Mouse (Mus musculus) limb, embryonic 15.5 days (tissue): Measurements from ENCODE around the gene Ppcs. TPM values are rescaled to one million over a fixed set of nuclear protein-coding genes. Genes with fewer than 3 reads are reported as not detected.
A peak's percentile ranks its signal among the peaks of the same experiment; 100 is the strongest.

ENCODE experiments used
- ATAC-seq: fragments of 200-750 bp; cut with Nextera tagmentation; 2 replicates; pipeline ENCODE4 v1.8.0; 2017; ENCODE audit warnings: low read depth, moderate TSS enrichment; ENCODE audit not compliant: insufficient number of reproducible peaks, low FRiP score, low TSS enrichment
- H3K27ac ChIP-seq: fragments of 300-500 bp; sonication (generic); 2 replicates; pipeline ENCODE4 v1.5.1; 2015; ENCODE audit warnings: moderate library complexity, mild to moderate bottlenecking, inconsistent platforms
- H3K27me3 ChIP-seq: fragments of 300-500 bp; sonication (generic); 2 replicates; pipeline ENCODE4 v1.6.1; 2015; ENCODE audit warnings: inconsistent platforms
- H3K36me3 ChIP-seq: fragments of 300-500 bp; sonication (generic); 2 replicates; pipeline ENCODE4 v1.6.1; 2015; ENCODE audit warnings: inconsistent platforms
- H3K4me1 ChIP-seq: fragments of 300-500 bp; sonication (generic); 2 replicates; pipeline ENCODE4 v1.6.1; 2015; ENCODE audit warnings: inconsistent platforms
- H3K4me2 ChIP-seq: fragments of 300-500 bp; sonication (generic); 2 replicates; pipeline ENCODE4 v1.6.1; 2015; ENCODE audit warnings: mild to moderate bottlenecking, inconsistent platforms
- H3K4me3 ChIP-seq: fragments of 300-500 bp; sonication (generic); 2 replicates; pipeline ENCODE4 v1.5.1; 2015; ENCODE audit warnings: mild to moderate bottlenecking, inconsistent platforms
- H3K9ac ChIP-seq: fragments of 300-500 bp; sonication (generic); 2 replicates; pipeline ENCODE4 v1.6.1; 2015; ENCODE audit warnings: inconsistent platforms
- H3K9me3 ChIP-seq: fragments of 300-500 bp; sonication (generic); 2 replicates; pipeline ENCODE4 v1.6.1; 2016; ENCODE audit warnings: inconsistent platforms
- WGBS: fragments of 180-500 bp; shearing (Covaris S2); methylation state at CpG from one replicate; pipeline ENCODE4 v1.1.7; 2015; 5-methylcytosine and 5-hydroxymethylcytosine counted together
- polyA plus RNA-seq: library from polyadenylated mRNA; unstranded; fragments of >200 nt; fragmentation: Nextera tagmentation; extraction: Ambion mirVana; gene quantifications from 2 replicates; pipeline ENCODE4 v1.2.1, GENCODE M21; 2015

The Ppcs gene
- polyA plus RNA-seq, result 26.6 and 29.2 TPM in 2 replicates

DNA sequence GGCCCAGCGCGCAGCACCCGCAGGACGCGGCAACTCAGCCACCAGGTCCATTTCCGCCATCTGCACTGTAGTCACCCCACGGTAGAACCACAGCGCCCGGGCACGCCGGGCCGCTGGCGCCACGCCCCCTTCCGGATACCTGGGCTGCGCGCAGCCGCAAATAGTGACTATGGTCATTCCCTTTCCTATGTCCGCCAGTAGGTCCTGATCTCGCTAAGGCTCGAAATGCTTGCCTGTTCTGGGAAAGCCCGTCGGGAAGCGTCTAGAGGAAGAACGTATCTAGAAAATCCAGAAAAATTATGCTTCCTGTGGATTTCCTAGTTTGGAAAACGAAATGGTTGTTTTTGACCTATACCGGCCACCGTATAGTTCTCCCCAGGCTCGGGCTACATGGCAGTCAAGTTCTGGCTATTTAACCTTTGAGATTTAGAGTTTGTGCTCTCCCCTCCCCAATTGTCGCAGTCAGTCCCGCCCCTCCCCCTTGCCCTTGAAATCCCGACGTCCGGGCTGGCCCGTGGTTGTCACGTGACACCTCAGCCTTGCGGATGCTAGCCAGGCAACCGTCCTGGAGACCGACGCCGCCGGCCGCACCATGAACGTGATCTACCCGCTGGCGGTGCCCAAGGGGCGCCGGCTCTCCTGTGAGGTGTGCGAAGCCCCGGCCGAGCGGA, at the start of gene Ppcs, which contains the start of gene Zmynd12:
TSS of gene Ppcs (minus strand) at position 127 of the 671 bp plus-strand sequence.
TSS of gene Zmynd12 (plus strand) at position 521 of the 671 bp plus-strand sequence.
- Histone ChIP-seq H3K27ac (peak within 1 kb of the TSS; percentile 92), H3K9me3 (no peaks in the 10 kb centered on the region), H3K9ac (peak within 1 kb of the TSS; percentile 68), H3K4me2 (peak within 1 kb of the TSS; percentile 84), H3K4me3 (peak within 1 kb of the TSS; percentile 68), H3K4me1 (peaks cover 21% of the 10 kb centered on the region), H3K27me3 (no peaks in the 10 kb centered on the region), H3K36me3 (peaks cover 11% of the 10 kb centered on the region; the same call in 1 of the 2 replicates)
- peak; percentile 88 for ATAC-seq
- under 1% methylated on average over 52 of the region's 52 CpGs for WGBS

GRCm38 (mm10) chr4:119467720-119468380, 45.6 kb upstream of the Ppcs start:
- Histone ChIP-seq H3K27ac (no peak overlapping the region), H3K9ac (no peak overlapping the region), H3K4me1 (peaks cover 15% of the 10 kb centered on the region), H3K36me3 (no peaks in the 10 kb centered on the region), H3K4me3 (no peak overlapping the region), H3K27me3 (no peaks in the 10 kb centered on the region), H3K4me2 (no peak overlapping the region), H3K9me3 (no peaks in the 10 kb centered on the region)
- ATAC-seq, result no peak
- WGBS, result 74% methylated on average over 16 of the region's 16 CpGs

DNA sequence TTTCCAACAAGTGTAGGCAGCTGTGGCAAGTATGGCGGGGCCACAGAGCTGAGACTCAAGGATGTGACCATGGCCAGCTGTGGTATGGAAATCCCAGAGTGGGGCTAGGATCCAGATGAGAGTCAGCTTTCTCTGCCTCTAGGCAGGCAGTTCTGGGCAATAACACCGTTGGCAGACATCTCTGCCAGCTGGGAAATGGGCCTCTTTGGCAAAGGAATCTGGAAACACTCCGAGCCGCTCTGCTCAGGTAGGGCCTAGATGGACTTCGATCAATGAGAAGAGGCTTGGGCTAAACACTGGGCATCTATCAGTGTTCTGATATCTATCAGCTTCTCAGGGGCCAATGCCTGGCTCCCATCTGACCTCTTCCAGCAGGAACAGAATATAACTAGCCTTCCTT, 43.6 kb upstream of the Ppcs start:
- Histone ChIP-seq H3K4me3 (no peak overlapping the region), H3K4me1 (peaks cover 31% of the 10 kb centered on the region), H3K27ac (no peak overlapping the region), H3K27me3 (no peaks in the 10 kb centered on the region), H3K4me2 (no peak overlapping the region), H3K9me3 (no peaks in the 10 kb centered on the region), H3K36me3 (no peaks in the 10 kb centered on the region), H3K9ac (no peak overlapping the region)
- 79% methylated on average over 5 of the region's 5 CpGs for WGBS
- ATAC-seq, result no peak

GRCm38 (mm10) chr4:119463756-119464419, 41.7 kb upstream of the Ppcs start:
- WGBS, result 52% methylated on average over 13 of the region's 13 CpGs

GRCm38 (mm10) chr4:119462858-119463755, 40.9 kb upstream of the Ppcs start:
- H3K27ac ChIP-seq, result no peak overlapping the region
- WGBS, result 29% methylated on average over 11 of the region's 11 CpGs
- no peaks in the 10 kb centered on the region for H3K36me3 ChIP-seq
- H3K27me3 ChIP-seq, result no peaks in the 10 kb centered on the region
- H3K4me2 ChIP-seq, result no peak overlapping the region
- peaks cover 36% of the 10 kb centered on the region for H3K4me1 ChIP-seq
- ATAC-seq, result no peak
- no peak overlapping the region for H3K9ac ChIP-seq
- H3K4me3 ChIP-seq, result no peak overlapping the region
- H3K9me3 ChIP-seq, result no peaks in the 10 kb centered on the region

More at GRCm38 (mm10) chr4:119463756-119464419, 41.7 kb upstream of the Ppcs start:
- Histone ChIP-seq H3K4me3 (no peak overlapping the region), H3K4me2 (no peak overlapping the region), H3K4me1 (peaks cover 36% of the 10 kb centered on the region), H3K9me3 (no peaks in the 10 kb centered on the region), H3K27me3 (no peaks in the 10 kb centered on the region), H3K36me3 (no peaks in the 10 kb centered on the region), H3K27ac (no peak overlapping the region), H3K9ac (no peak overlapping the region)
- no peak for ATAC-seq

- H3K27ac ChIP-seq, result no peak overlapping the region
- no peaks in the 10 kb centered on the region for H3K36me3 ChIP-seq
- H3K9ac ChIP-seq, result no peak overlapping the region
- H3K27me3 ChIP-seq, result no peaks in the 10 kb centered on the region
- no peaks in the 10 kb centered on the region for H3K9me3 ChIP-seq
- no peak overlapping the region for H3K4me3 ChIP-seq
- H3K4me1 ChIP-seq, result peaks cover 36% of the 10 kb centered on the region
- WGBS, result 81% methylated on average over 3 of the region's 3 CpGs
- H3K4me2 ChIP-seq, result no peak overlapping the region
- ATAC-seq, result no peak
Measured at GRCm38 (mm10) chr4:119462457-119462856, 40.2 kb upstream of the Ppcs start.

- no peak overlapping the region for H3K4me3 ChIP-seq
- peak; percentile 48; the same call in 1 of the 2 replicates for ATAC-seq
- no peaks in the 10 kb centered on the region for H3K9me3 ChIP-seq
- peaks cover 36% of the 10 kb centered on the region for H3K4me1 ChIP-seq
- no peaks in the 10 kb centered on the region for H3K27me3 ChIP-seq
- WGBS, result 14% methylated on average over 8 of the region's 8 CpGs
- H3K9ac ChIP-seq, result no peak overlapping the region
- 0 out of 2 replicates have a peak overlapping the region, but pooled peaks have one; percentile 20 for H3K4me2 ChIP-seq
- H3K36me3 ChIP-seq, result no peaks in the 10 kb centered on the region
- peak overlapping the region; percentile 70 for H3K27ac ChIP-seq
Measured at GRCm38 (mm10) chr4:119460728-119461141, 38.5 kb upstream of the Ppcs start.

GRCm38 (mm10) chr4:119460296-119460695, 38.1 kb upstream of the Ppcs start:
- Histone ChIP-seq H3K27me3 (no peaks in the 10 kb centered on the region), H3K9me3 (no peaks in the 10 kb centered on the region), H3K27ac (peak overlapping the region; percentile 70; the same call in 1 of the 2 replicates), H3K9ac (no peak overlapping the region), H3K4me2 (0 out of 2 replicates have a peak overlapping the region, but pooled peaks have one; percentile 20), H3K4me1 (peaks cover 36% of the 10 kb centered on the region), H3K36me3 (no peaks in the 10 kb centered on the region), H3K4me3 (no peak overlapping the region)
- WGBS, result 58% methylated on average over 5 of the region's 5 CpGs
- ATAC-seq, result no peak

DNA sequence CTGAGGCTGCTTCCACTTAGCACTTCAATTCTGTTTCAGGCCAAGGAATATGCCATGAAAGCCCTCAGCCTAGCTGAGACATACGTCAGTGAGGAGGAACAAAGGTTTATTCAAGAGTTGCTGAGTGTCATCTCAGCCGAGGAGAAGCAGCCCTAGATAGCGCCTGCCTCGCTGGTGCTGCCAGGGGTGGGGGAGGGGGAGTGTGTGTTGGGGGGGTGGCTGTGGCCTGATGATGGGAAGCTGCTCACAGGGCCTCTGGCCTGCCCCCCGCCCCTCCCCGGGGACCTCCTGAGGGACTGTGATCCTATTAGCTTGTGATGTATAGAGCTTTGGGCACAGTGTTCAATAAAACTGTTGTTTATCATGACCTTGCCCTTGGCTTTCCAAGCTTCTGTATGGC, 31.3 kb upstream of the Ppcs start:
- no peaks in the 10 kb centered on the region for H3K9me3 ChIP-seq
- H3K27me3 ChIP-seq, result no peaks in the 10 kb centered on the region
- no peak overlapping the region for H3K9ac ChIP-seq
- ATAC-seq, result no peak
- H3K27ac ChIP-seq, result no peak overlapping the region
- 33% methylated on average over 6 of the region's 6 CpGs for WGBS
- H3K36me3 ChIP-seq, result no peaks in the 10 kb centered on the region
- 0 out of 2 replicates have a peak, but pooled peaks cover 2% of the 10 kb centered on the region for H3K4me1 ChIP-seq
- H3K4me3 ChIP-seq, result no peak overlapping the region
- no peak overlapping the region for H3K4me2 ChIP-seq

GRCm38 (mm10) chr4:119453128-119453527, 30.9 kb upstream of the Ppcs start:
- no peaks in the 10 kb centered on the region for H3K36me3 ChIP-seq
- no peaks in the 10 kb centered on the region for H3K27me3 ChIP-seq
- no peaks in the 10 kb centered on the region for H3K9me3 ChIP-seq
- no peak overlapping the region for H3K4me3 ChIP-seq
- H3K4me1 ChIP-seq, result 0 out of 2 replicates have a peak, but pooled peaks cover 2% of the 10 kb centered on the region
- ATAC-seq, result no peak
- H3K9ac ChIP-seq, result no peak overlapping the region
- 65% methylated on average over 5 of the region's 5 CpGs for WGBS
- H3K4me2 ChIP-seq, result no peak overlapping the region
- H3K27ac ChIP-seq, result no peak overlapping the region

GRCm38 (mm10) chr4:119450436-119450835, 28.2 kb upstream of the Ppcs start:
- no peak overlapping the region for H3K4me2 ChIP-seq
- H3K36me3 ChIP-seq, result no peaks in the 10 kb centered on the region
- 66% methylated on average over 7 of the region's 7 CpGs for WGBS
- H3K4me3 ChIP-seq, result no peak overlapping the region
- ATAC-seq, result no peak
- H3K27ac ChIP-seq, result no peak overlapping the region
- no peaks in the 10 kb centered on the region for H3K27me3 ChIP-seq
- H3K9ac ChIP-seq, result no peak overlapping the region
- H3K9me3 ChIP-seq, result no peaks in the 10 kb centered on the region
- 0 out of 2 replicates have a peak, but pooled peaks cover 2% of the 10 kb centered on the region for H3K4me1 ChIP-seq
